Mouse (Mus musculus) brown adipose tissue, adult 24 weeks (tissue): ENCODE data around the gene Gli2. TPM values are rescaled to one million over a fixed set of nuclear protein-coding genes. Genes with fewer than 3 reads are reported as not detected.

ENCODE experiments used
- H3K27ac ChIP-seq: fragments of 200-500 bp; replicated peaks from 2 replicates; pipeline ENCODE4 v1.5.1; 2012; ENCODE audit warnings: low read depth, mild to moderate bottlenecking, low read length
- H3K4me1 ChIP-seq: fragments of 200-500 bp; 2 replicates; pipeline ENCODE4 v1.6.1; 2012; ENCODE audit warnings: low read length, mixed read lengths; ENCODE audit not compliant: control insufficient read depth, insufficient read depth, insufficient read length
- H3K4me3 ChIP-seq: fragments of 200-500 bp; 2 replicates; pipeline ENCODE4 v1.5.1; 2012; ENCODE audit warnings: low read depth, mild to moderate bottlenecking, low read length, moderate library complexity; ENCODE audit not compliant: insufficient read depth
- polyA plus RNA-seq: library from polyadenylated mRNA; stranded (reverse); fragments of >200 nt; gene quantifications from 2 replicates; pipeline ENCODE4 v1.2.4, GENCODE M21; 2012; ENCODE audit not compliant: missing spikeins, insufficient read depth, insufficient read length

Gli2 gene
- polyA plus RNA-seq = 0.48 TPM in 1 of 2 replicates, not detected in the other

GRCm38 (mm10) chr1:119053402-119053841, at the start of gene Gli2:
Gli2 (minus strand) TSS chr1:119053619.
- peak within 1 kb of the TSS; percentile 63 for H3K4me3 ChIP-seq
- H3K27ac ChIP-seq = 0 out of 2 replicates have a peak within 1 kb of the TSS, but pooled peaks have one; percentile 13
- H3K4me1 ChIP-seq = no peaks in the 10 kb centered on the region

- H3K4me1 ChIP-seq = no peaks in the 10 kb centered on the region
- H3K4me3 ChIP-seq = no peak overlapping the region
- H3K27ac ChIP-seq = no peak overlapping the region
Observed at GRCm38 (mm10) chr1:119097921-119098521, 44.6 kb upstream of the Gli2 start.

GRCm38 (mm10) chr1:119093739-119094138, 40.3 kb upstream of the Gli2 start:
- H3K4me1 ChIP-seq = no peaks in the 10 kb centered on the region; the same call in 1 of the 2 replicates
- no peak overlapping the region for H3K27ac ChIP-seq
- no peak overlapping the region for H3K4me3 ChIP-seq

- Histone ChIP-seq H3K4me1 (no peaks in the 10 kb centered on the region; the same call in 1 of the 2 replicates), H3K27ac (peak overlapping the region; percentile 76), H3K4me3 (no peak overlapping the region)
Observed at GRCm38 (mm10) chr1:119089887-119090620, 36.6 kb upstream of the Gli2 start.

GRCm38 (mm10) chr1:119087539-119087938, 34.1 kb upstream of the Gli2 start:
- Histone ChIP-seq H3K27ac (no peak overlapping the region), H3K4me1 (no peaks in the 10 kb centered on the region; the same call in 1 of the 2 replicates), H3K4me3 (no peak overlapping the region)

GRCm38 (mm10) chr1:119085771-119086170, 32.4 kb upstream of the Gli2 start:
- no peaks in the 10 kb centered on the region; the same call in 1 of the 2 replicates for H3K4me1 ChIP-seq
- no peak overlapping the region for H3K4me3 ChIP-seq
- H3K27ac ChIP-seq = no peak overlapping the region

- Histone ChIP-seq H3K4me1 (no peaks in the 10 kb centered on the region), H3K27ac (no peak overlapping the region), H3K4me3 (no peak overlapping the region)
Observed at GRCm38 (mm10) chr1:119083468-119083921, 30.1 kb upstream of the Gli2 start.

- Histone ChIP-seq H3K4me3 (no peak overlapping the region), H3K27ac (no peak overlapping the region), H3K4me1 (no peaks in the 10 kb centered on the region)
Observed at GRCm38 (mm10) chr1:119082231-119082991, 29.0 kb upstream of the Gli2 start.

GRCm38 (mm10) chr1:119077933-119078332, 24.5 kb upstream of the Gli2 start:
- no peak overlapping the region for H3K27ac ChIP-seq
- no peaks in the 10 kb centered on the region for H3K4me1 ChIP-seq
- H3K4me3 ChIP-seq = no peak overlapping the region

GRCm38 (mm10) chr1:119076333-119076732, 22.9 kb upstream of the Gli2 start:
- H3K4me3 ChIP-seq = no peak overlapping the region
- no peaks in the 10 kb centered on the region for H3K4me1 ChIP-seq
- no peak overlapping the region for H3K27ac ChIP-seq

- H3K27ac ChIP-seq = no peak overlapping the region
- no peak overlapping the region for H3K4me3 ChIP-seq
- no peaks in the 10 kb centered on the region for H3K4me1 ChIP-seq
Observed at GRCm38 (mm10) chr1:119075916-119076315, 22.5 kb upstream of the Gli2 start.

GRCm38 (mm10) chr1:119075500-119075899, 22.1 kb upstream of the Gli2 start:
- Histone ChIP-seq H3K4me1 (no peaks in the 10 kb centered on the region), H3K4me3 (no peak overlapping the region), H3K27ac (no peak overlapping the region)

- H3K4me1 ChIP-seq = no peaks in the 10 kb centered on the region
- no peak overlapping the region for H3K27ac ChIP-seq
- no peak overlapping the region for H3K4me3 ChIP-seq
Observed at GRCm38 (mm10) chr1:119074910-119075309, 21.5 kb upstream of the Gli2 start.

- Histone ChIP-seq H3K4me1 (no peaks in the 10 kb centered on the region), H3K27ac (no peak overlapping the region), H3K4me3 (no peak overlapping the region)
Observed at GRCm38 (mm10) chr1:119073876-119074275, 20.5 kb upstream of the Gli2 start.
